Mouse (Mus musculus): ENCODE measurements around the gene Spcs2.

GRCm38 (mm10) chr7:99845533-99846236, 17.6 kb downstream of the Spcs2 start:
- TF ChIP-seq CTCF (IDR thresholded peaks at IDR 0.05; ENCODE audit: low read depth, low read length), result no peak
- no peak for TF ChIP-seq POLR2A (IDR thresholded peaks at IDR 0.05; ENCODE audit: borderline replicate concordance, low read depth, low read length)

Measured in bone marrow macrophage, adult 2 months (primary cell).